Comparison of ENCODE assay signal across 10 mouse cellular contexts in the genomic region with DNA sequence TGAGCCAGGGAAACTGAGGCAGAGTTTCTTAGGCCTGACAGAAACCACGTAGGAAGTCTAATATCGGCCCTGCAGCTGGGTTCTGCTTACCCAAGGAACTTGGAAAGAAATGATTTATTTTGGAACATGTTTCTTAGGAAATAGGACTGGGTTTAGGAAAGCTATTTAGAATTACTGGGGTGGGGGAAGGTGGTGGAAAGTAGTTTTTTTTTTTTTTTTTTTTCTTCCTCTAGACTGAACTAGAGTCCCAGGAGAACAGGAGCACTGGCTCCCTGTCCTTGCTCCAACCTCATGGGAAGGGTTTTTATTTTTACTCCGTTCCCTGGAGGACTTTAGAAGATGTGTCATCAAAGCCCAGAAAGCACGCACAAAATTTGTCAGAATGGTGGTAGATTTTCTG. TPM values are rescaled to one million over a fixed set of nuclear protein-coding genes. Genes with fewer than 3 reads are reported as not detected.
DNase-seq lines count a peak whose midpoint lies in the region; ATAC-seq and TF ChIP-seq lines count a peak whose summit lies in the region.
"Had no signal": no experiment of that assay in that cellular context is flagged by ENCODE, and none has a peak within 500 bp of the region (broad histone marks: within the 10 kb centered on the region; RNA-seq: fewer than 3 reads in every experiment).

No protein-coding gene starts in this region.

- H3K4me1 ChIP-seq in kidney, embryonic 15.5 days: peaks cover 52% of the 10 kb centered on the region
- peaks cover 13% of the 10 kb centered on the region for H3K4me1 ChIP-seq in embryonic facial prominence, embryonic 12.5 days
- H3K4me1 ChIP-seq in intestine, embryonic 14.5 days (replicated peaks; ENCODE audit: control insufficient read depth, insufficient read depth, low read length): peaks cover 10% of the 10 kb centered on the region
- peaks cover 7% of the 10 kb centered on the region; the same call in 1 of the 2 replicates for H3K4me1 ChIP-seq in midbrain, postnatal 0 days (ENCODE audit: insufficient read depth, low read length)

- H3K9ac ChIP-seq in kidney, embryonic 15.5 days: no peak overlapping the region; the same call in 1 of the 2 replicates
- no peak overlapping the region for H3K9ac ChIP-seq in embryonic facial prominence, embryonic 12.5 days
- H3K9ac ChIP-seq in intestine, embryonic 14.5 days (ENCODE audit: low read length): no peak overlapping the region
- H3K9ac ChIP-seq in midbrain, postnatal 0 days (replicated peaks; ENCODE audit: low read length, poor library complexity, severe bottlenecking): peak overlapping the region; percentile 86; the same call in 1 of the 2 replicates

- H3K36me3 ChIP-seq in kidney, embryonic 15.5 days: no peaks in the 10 kb centered on the region
- H3K36me3 ChIP-seq in embryonic facial prominence, embryonic 12.5 days: no peaks in the 10 kb centered on the region
- H3K36me3 ChIP-seq in intestine, embryonic 14.5 days (ENCODE audit: control insufficient read depth, insufficient read depth, low read length): no peaks in the 10 kb centered on the region
- H3K36me3 ChIP-seq in midbrain, postnatal 0 days (ENCODE audit: insufficient read depth, low read length): peaks cover 7% of the 10 kb centered on the region; the same call in 1 of the 2 replicates

- WGBS in kidney, embryonic 15.5 days: 54% methylated on average over 4 of the region's 4 CpGs
- 67% methylated on average over 4 of the region's 4 CpGs for WGBS in embryonic facial prominence, embryonic 12.5 days
- WGBS in intestine, embryonic 14.5 days: 55% methylated on average over 4 of the region's 4 CpGs
- 57% methylated on average over 4 of the region's 4 CpGs for WGBS in midbrain, postnatal 0 days

- H3K27ac ChIP-seq in kidney, embryonic 15.5 days: no peak overlapping the region
- no peak overlapping the region for H3K27ac ChIP-seq in embryonic facial prominence, embryonic 12.5 days
- no peak overlapping the region for H3K27ac ChIP-seq in intestine, embryonic 14.5 days (ENCODE audit: low read depth)
- H3K27ac ChIP-seq in midbrain, postnatal 0 days (ENCODE audit: low read depth, low read length): no peak overlapping the region

- ATAC-seq in kidney, embryonic 15.5 days (replicated peaks; ENCODE audit: low FRiP score): no peak
- no peak for ATAC-seq in embryonic facial prominence, embryonic 12.5 days (ENCODE audit: insufficient number of reproducible peaks, insufficient read depth, low FRiP score, low TSS enrichment)
- no peak for ATAC-seq in intestine, embryonic 14.5 days (replicated peaks; ENCODE audit: low FRiP score, low TSS enrichment, low read depth)
- no peak for ATAC-seq in midbrain, postnatal 0 days (ENCODE audit: low FRiP score)
- ATAC-seq in cerebellum, adult (ENCODE audit: insufficient number of reproducible peaks, low FRiP score, low TSS enrichment): no peak

- peak overlapping the region; percentile 82 for H3K4me3 ChIP-seq in kidney, embryonic 15.5 days (replicated peaks)
- peak overlapping the region; percentile 72; the same call in 1 of the 2 replicates for H3K4me3 ChIP-seq in embryonic facial prominence, embryonic 12.5 days
- peak overlapping the region; percentile 58 for H3K4me3 ChIP-seq in intestine, embryonic 14.5 days (ENCODE audit: low read depth, low read length)
- H3K4me3 ChIP-seq in midbrain, postnatal 0 days (ENCODE audit: low read depth, low read length): peak overlapping the region; percentile 75

- no peaks in the 10 kb centered on the region for H3K9me3 ChIP-seq in kidney, embryonic 15.5 days (replicated peaks)
- H3K9me3 ChIP-seq in embryonic facial prominence, embryonic 12.5 days: no peaks in the 10 kb centered on the region
- H3K9me3 ChIP-seq in intestine, embryonic 14.5 days (ENCODE audit: control insufficient read depth, low read length): no peaks in the 10 kb centered on the region
- H3K9me3 ChIP-seq in midbrain, postnatal 0 days (ENCODE audit: low read length): no peaks in the 10 kb centered on the region
- H3K9me3 ChIP-seq: megakaryocyte, embryonic 14.5 days had no signal

- H3K4me2 ChIP-seq in kidney, embryonic 15.5 days: peak overlapping the region; percentile 99
- H3K4me2 ChIP-seq in embryonic facial prominence, embryonic 12.5 days (replicated peaks): peak overlapping the region; percentile 94
- peak overlapping the region; percentile 94 for H3K4me2 ChIP-seq in intestine, embryonic 14.5 days (ENCODE audit: low read length)
- H3K4me2 ChIP-seq in midbrain, postnatal 0 days (ENCODE audit: low read depth, low read length, poor library complexity, severe bottlenecking): peak overlapping the region; percentile 85

- H3K27me3 ChIP-seq in kidney, embryonic 15.5 days: no peaks in the 10 kb centered on the region
- peaks cover 10% of the 10 kb centered on the region; the same call in 1 of the 2 replicates for H3K27me3 ChIP-seq in embryonic facial prominence, embryonic 12.5 days
- no peaks in the 10 kb centered on the region for H3K27me3 ChIP-seq in intestine, embryonic 14.5 days (replicated peaks; ENCODE audit: control insufficient read depth, insufficient read depth, low read length)
- H3K27me3 ChIP-seq in midbrain, postnatal 0 days (ENCODE audit: insufficient read depth, low read length): no peaks in the 10 kb centered on the region

- no peak for TF ChIP-seq CTCF in midbrain, postnatal 0 days (IDR thresholded peaks at IDR 0.05)

- no peak for DNase-seq in kidney, postnatal 25 days
- no peak for DNase-seq in intestine, embryonic 14.5 days (ENCODE audit: low spot score)
- DNase-seq in midbrain, postnatal 0 days (ENCODE audit: low spot score): no peak
- DNase-seq in thymus, postnatal 25 days: no peak
- DNase-seq in lung, postnatal 14 days: no peak
- DNase-seq: gastrocnemius, postnatal 25 days had no signal

RNA-seq across cellular contexts. Expression of gene Vat1, which starts 3.1 kb away (rescaled TPM):
- 31.8 and 37.5 TPM in 2 replicates for polyA plus RNA-seq in kidney, embryonic 15.5 days (2015; fragmentation: Nextera tagmentation; extraction: Ambion mirVana)
- 32.2 and 35.4 TPM in 2 replicates for polyA plus RNA-seq in embryonic facial prominence, embryonic 12.5 days (2016; fragmentation: Nextera tagmentation; extraction: Ambion mirVana)
- 50.7 and 60.0 TPM in 2 replicates for polyA plus RNA-seq in intestine, embryonic 14.5 days (2014; fragmentation: Nextera tagmentation; extraction: Ambion mirVana)
- total RNA-seq in midbrain, postnatal 0 days (2014; rRNA removed): 313 and 334 TPM in 2 replicates
- polyA plus RNA-seq in midbrain, postnatal 0 days (2015; fragmentation: Nextera tagmentation; extraction: Ambion mirVana): 143 and 146 TPM in 2 replicates

RNA-seq across cellular contexts. Expression of gene Rnd2, which starts 4.4 kb away (rescaled TPM):
- 9.0 and 11.4 TPM in 2 replicates for polyA plus RNA-seq in kidney, embryonic 15.5 days (2015; fragmentation: Nextera tagmentation; extraction: Ambion mirVana)
- polyA plus RNA-seq in embryonic facial prominence, embryonic 12.5 days (2016; fragmentation: Nextera tagmentation; extraction: Ambion mirVana): 15.2 and 17.2 TPM in 2 replicates
- 15.9 and 16.7 TPM in 2 replicates for polyA plus RNA-seq in intestine, embryonic 14.5 days (2014; fragmentation: Nextera tagmentation; extraction: Ambion mirVana)
- total RNA-seq in midbrain, postnatal 0 days (2014; rRNA removed): 90.5 and 96.3 TPM in 2 replicates
- polyA plus RNA-seq in midbrain, postnatal 0 days (2015; fragmentation: Nextera tagmentation; extraction: Ambion mirVana): 95.7 and 104 TPM in 2 replicates

RNA-seq across cellular contexts. Expression of gene Ifi35, which starts 20.9 kb away (rescaled TPM):
- polyA plus RNA-seq in kidney, embryonic 15.5 days (2015; fragmentation: Nextera tagmentation; extraction: Ambion mirVana): 13.8 and 18.8 TPM in 2 replicates
- 5.9 and 6.1 TPM in 2 replicates for polyA plus RNA-seq in embryonic facial prominence, embryonic 12.5 days (2016; fragmentation: Nextera tagmentation; extraction: Ambion mirVana)
- 16.9 and 18.3 TPM in 2 replicates for polyA plus RNA-seq in intestine, embryonic 14.5 days (2014; fragmentation: Nextera tagmentation; extraction: Ambion mirVana)
- total RNA-seq in midbrain, postnatal 0 days (2014; rRNA removed): 1.9 and 3.3 TPM in 2 replicates
- polyA plus RNA-seq in midbrain, postnatal 0 days (2015; fragmentation: Nextera tagmentation; extraction: Ambion mirVana): 4.5 TPM in 2 replicates

RNA-seq across cellular contexts. Expression of gene Rpl27, which starts 27.1 kb away (rescaled TPM):
- polyA plus RNA-seq in kidney, embryonic 15.5 days (2015; fragmentation: Nextera tagmentation; extraction: Ambion mirVana): 369 and 421 TPM in 2 replicates
- 361 and 382 TPM in 2 replicates for polyA plus RNA-seq in embryonic facial prominence, embryonic 12.5 days (2016; fragmentation: Nextera tagmentation; extraction: Ambion mirVana)
- polyA plus RNA-seq in intestine, embryonic 14.5 days (2014; fragmentation: Nextera tagmentation; extraction: Ambion mirVana): 412 and 439 TPM in 2 replicates
- total RNA-seq in midbrain, postnatal 0 days (2014; rRNA removed): 605 and 614 TPM in 2 replicates
- polyA plus RNA-seq in midbrain, postnatal 0 days (2015; fragmentation: Nextera tagmentation; extraction: Ambion mirVana): 227 and 260 TPM in 2 replicates

RNA-seq across cellular contexts. Expression of gene Ptges3l, which starts 44.0 kb away (rescaled TPM):
- polyA plus RNA-seq in kidney, embryonic 15.5 days (2015; fragmentation: Nextera tagmentation; extraction: Ambion mirVana): 12.3 and 12.6 TPM in 2 replicates
- polyA plus RNA-seq in embryonic facial prominence, embryonic 12.5 days (2016; fragmentation: Nextera tagmentation; extraction: Ambion mirVana): 7.4 and 9.1 TPM in 2 replicates
- 16.3 and 17.9 TPM in 2 replicates for polyA plus RNA-seq in intestine, embryonic 14.5 days (2014; fragmentation: Nextera tagmentation; extraction: Ambion mirVana)
- total RNA-seq in midbrain, postnatal 0 days (2014; rRNA removed): 0.66 and 2.7 TPM in 2 replicates
- 2.9 TPM in 2 replicates for polyA plus RNA-seq in midbrain, postnatal 0 days (2015; fragmentation: Nextera tagmentation; extraction: Ambion mirVana)
